Mouse (Mus musculus) heart, postnatal 0 days (tissue): Measurements from ENCODE around the gene Rhoh. TPM values are rescaled to one million over a fixed set of nuclear protein-coding genes. Genes with fewer than 3 reads are reported as not detected.

Experiments
- ATAC-seq: fragments of 200-750 bp; cut with Nextera tagmentation; 2 replicates; pipeline ENCODE4 v1.8.0; 2017; ENCODE audit warnings: low read depth, moderate number of reproducible peaks, moderate library complexity; ENCODE audit not compliant: insufficient read depth
- DNase-seq: peaks from one replicate; pipeline ENCODE4 v3.0.0-alpha.2; 2016; ENCODE audit warnings: low spot score
- H3K27ac ChIP-seq: fragments of 300-500 bp; sonication (generic); 2 replicates; pipeline ENCODE4 v1.5.1; 2014; ENCODE audit warnings: low read depth, mild to moderate bottlenecking
- H3K27me3 ChIP-seq: fragments of 300-500 bp; sonication (generic); 2 replicates; pipeline ENCODE4 v1.6.1; 2014; ENCODE audit warnings: low read length, mixed read lengths; ENCODE audit not compliant: control insufficient read depth, insufficient read depth
- H3K36me3 ChIP-seq: fragments of 300-500 bp; sonication (generic); replicated peaks from 2 replicates; pipeline ENCODE4 v1.6.1; 2014; ENCODE audit warnings: low read length, mixed read lengths; ENCODE audit not compliant: control insufficient read depth, insufficient read depth
- H3K4me1 ChIP-seq: fragments of 300-500 bp; sonication (generic); 2 replicates; pipeline ENCODE4 v1.6.1; 2014; ENCODE audit warnings: antibody characterized with exemption; ENCODE audit not compliant: control insufficient read depth, insufficient read depth
- H3K4me2 ChIP-seq: fragments of 300-500 bp; sonication (generic); 2 replicates; pipeline ENCODE4 v1.6.1; 2014; ENCODE audit warnings: low read depth, mild to moderate bottlenecking, low read length, moderate library complexity
- H3K4me3 ChIP-seq: fragments of 300-500 bp; sonication (generic); 2 replicates; pipeline ENCODE4 v1.5.1; 2014; ENCODE audit warnings: low read depth, low read length
- H3K9ac ChIP-seq: fragments of 300-500 bp; sonication (generic); replicated peaks from 2 replicates; pipeline ENCODE4 v1.6.1; 2014; ENCODE audit warnings: low read depth, low read length, mixed read lengths
- H3K9me3 ChIP-seq: fragments of 300-500 bp; sonication (generic); replicated peaks from 2 replicates; pipeline ENCODE4 v1.6.1; 2016; ENCODE audit warnings: low read length; ENCODE audit not compliant: control insufficient read depth
- CTCF ChIP-seq: IDR thresholded peaks from 2 replicates; pipeline ENCODE4 v1.5.1; 2016; ENCODE audit warnings: antibody characterized with exemption, control low read depth, low read depth
- EP300 ChIP-seq: IDR thresholded peaks from 2 replicates; pipeline ENCODE4 v1.6.1; 2016; ENCODE audit warnings: antibody characterized with exemption, low read depth
- WGBS: fragments of 180-500 bp; shearing (Covaris S2); extraction: QIAGEN DNeasy Blood & Tissue Kit; methylation state at CpG from one replicate; pipeline ENCODE4 v1.1.7; 2014; 5-methylcytosine and 5-hydroxymethylcytosine counted together
- polyA plus RNA-seq: library from polyadenylated mRNA; unstranded; fragments of >200 nt; fragmentation: Nextera tagmentation; extraction: Ambion mirVana; gene quantifications from 2 replicates; pipeline ENCODE4 v1.2.1, GENCODE M21; 2015
- total RNA-seq: library from RNA; depleted of rRNA; stranded (reverse); fragments of >200 nt; gene quantifications from 2 replicates; pipeline ENCODE4 v1.2.3, GENCODE M21; 2014; ENCODE audit warnings: low replicate concordance

Rhoh gene
- total and polyA plus RNA-seq, 2 experiments from 2014 or later, result 0.34 to 0.41 TPM

GRCm38 (mm10) chr5:65864946-65865345 is 3.9 kb downstream of the Rhoh start:
- WGBS, result 78% methylated on average over 3 of the region's 3 CpGs

DNA sequence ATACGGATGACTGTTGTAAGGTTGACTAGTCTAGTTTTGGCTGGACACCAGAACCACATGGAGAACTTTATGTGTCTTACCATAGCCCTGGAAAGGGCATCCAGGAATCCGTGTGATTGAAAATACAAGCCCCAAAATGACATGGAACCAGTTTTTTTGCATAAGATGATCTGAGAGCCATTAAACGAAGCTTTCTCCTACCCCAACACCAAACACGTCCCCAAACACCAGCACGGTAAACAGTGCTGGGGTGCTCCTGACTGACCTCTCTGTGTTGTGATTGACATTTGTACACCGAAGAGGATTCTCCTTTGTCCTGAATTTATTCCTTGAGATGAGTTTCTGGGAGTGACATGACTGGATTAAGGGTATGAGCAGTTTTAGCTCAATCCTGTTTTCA is 5.6 kb downstream of the Rhoh start:
- no peak for ATAC-seq
- TF ChIP-seq CTCF, result no peak
- TF ChIP-seq EP300, result no peak
- no peaks in the 10 kb centered on the region for H3K36me3 ChIP-seq
- H3K4me2 ChIP-seq, result peak overlapping the region; percentile 20; the same call in 1 of the 2 replicates
- H3K27me3 ChIP-seq, result no peaks in the 10 kb centered on the region
- H3K9me3 ChIP-seq, result no peaks in the 10 kb centered on the region
- peak overlapping the region; percentile 12; the same call in 1 of the 2 replicates for H3K4me3 ChIP-seq
- DNase-seq, result no peak
- no peak overlapping the region for H3K27ac ChIP-seq
- H3K4me1 ChIP-seq, result peaks cover 5% of the 10 kb centered on the region
- no peak overlapping the region for H3K9ac ChIP-seq
- WGBS, result 84% methylated on average over 6 of the region's 6 CpGs

More at GRCm38 (mm10) chr5:65864946-65865345, 3.9 kb downstream of the Rhoh start:
- H3K36me3 ChIP-seq, result no peaks in the 10 kb centered on the region
- no peak overlapping the region; the same call in 1 of the 2 replicates for H3K9ac ChIP-seq
- peaks cover 5% of the 10 kb centered on the region for H3K4me1 ChIP-seq
- no peak for TF ChIP-seq EP300
- TF ChIP-seq CTCF, result no peak
- H3K9me3 ChIP-seq, result no peaks in the 10 kb centered on the region
- no peak for ATAC-seq
- no peaks in the 10 kb centered on the region for H3K27me3 ChIP-seq
- peak overlapping the region; percentile 20; the same call in 1 of the 2 replicates for H3K4me2 ChIP-seq
- no peak overlapping the region for H3K27ac ChIP-seq
- no peak for DNase-seq
- H3K4me3 ChIP-seq, result peak overlapping the region; percentile 32; the same call in 1 of the 2 replicates

DNA sequence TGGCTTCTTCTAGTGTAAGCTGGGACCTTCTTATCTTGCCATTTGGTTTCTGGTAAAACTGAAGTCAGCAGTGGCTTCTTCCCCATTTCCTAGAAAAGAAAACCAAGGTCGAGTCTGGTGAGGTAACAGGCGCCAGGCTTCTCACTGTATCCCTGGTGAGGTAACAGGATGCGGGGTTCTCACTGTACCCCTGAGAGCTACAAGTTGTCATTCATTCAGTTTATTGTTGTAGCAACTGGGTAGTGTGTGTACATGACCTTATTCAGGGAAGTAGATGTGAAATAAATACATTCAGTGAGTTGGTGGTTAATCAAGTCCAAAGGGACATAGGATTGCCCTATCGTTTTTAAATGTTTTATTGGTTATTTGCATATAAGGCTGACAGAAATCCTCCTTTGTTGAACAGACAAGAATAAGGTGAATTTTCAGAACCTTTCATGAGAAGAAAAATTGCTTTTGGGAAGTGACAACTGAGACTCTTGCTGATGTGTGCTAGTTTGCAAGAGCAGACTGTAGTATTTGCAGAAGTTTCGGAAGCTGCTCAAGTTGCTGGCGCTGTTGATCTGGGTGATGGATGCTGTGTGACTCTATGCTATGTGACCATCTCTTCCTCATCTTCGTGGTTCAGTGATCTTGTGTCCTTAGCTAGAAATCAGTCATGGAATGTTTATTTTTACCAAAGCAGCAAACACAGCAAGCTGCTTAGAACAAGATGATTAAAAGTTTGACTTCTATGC is 6.5 kb downstream of the Rhoh start:
- no peak overlapping the region for H3K9ac ChIP-seq
- H3K4me1 ChIP-seq, result peaks cover 5% of the 10 kb centered on the region
- DNase-seq (no peak), ATAC-seq (no peak)
- peak overlapping the region; percentile 20; the same call in 1 of the 2 replicates for H3K4me2 ChIP-seq
- no peaks in the 10 kb centered on the region for H3K27me3 ChIP-seq
- H3K36me3 ChIP-seq, result no peaks in the 10 kb centered on the region
- H3K4me3 ChIP-seq, result no peak overlapping the region; the same call in 1 of the 2 replicates
- H3K27ac ChIP-seq, result no peak overlapping the region
- no peak for TF ChIP-seq EP300
- no peak for TF ChIP-seq CTCF
- H3K9me3 ChIP-seq, result no peaks in the 10 kb centered on the region
- 73% methylated on average over 7 of the region's 7 CpGs for WGBS

- TF ChIP-seq EP300 (no peak), CTCF (no peak)
- Histone ChIP-seq H3K4me1 (peaks cover 5% of the 10 kb centered on the region), H3K9ac (no peak overlapping the region), H3K4me2 (no peak overlapping the region), H3K27ac (no peak overlapping the region), H3K27me3 (no peaks in the 10 kb centered on the region), H3K9me3 (no peaks in the 10 kb centered on the region), H3K4me3 (no peak overlapping the region), H3K36me3 (no peaks in the 10 kb centered on the region)
- DNase-seq (no peak), ATAC-seq (no peak)
- 28% methylated on average over 3 of the region's 3 CpGs for WGBS
Observed at GRCm38 (mm10) chr5:65868419-65868818, 7.4 kb downstream of the Rhoh start.

GRCm38 (mm10) chr5:65869660-65870059 is 8.6 kb downstream of the Rhoh start:
- H3K4me3 ChIP-seq, result no peak overlapping the region
- H3K4me2 ChIP-seq, result no peak overlapping the region
- H3K4me1 ChIP-seq, result peaks cover 5% of the 10 kb centered on the region
- 91% methylated on average over 4 of the region's 4 CpGs for WGBS
- H3K27me3 ChIP-seq, result no peaks in the 10 kb centered on the region
- DNase-seq (no peak), ATAC-seq (no peak)
- no peak overlapping the region for H3K9ac ChIP-seq
- H3K36me3 ChIP-seq, result no peaks in the 10 kb centered on the region
- TF ChIP-seq CTCF, result no peak
- TF ChIP-seq EP300, result no peak
- no peaks in the 10 kb centered on the region for H3K9me3 ChIP-seq
- H3K27ac ChIP-seq, result no peak overlapping the region
